8 mouse cellular contexts compared by ENCODE assay signal in the genomic region with DNA sequence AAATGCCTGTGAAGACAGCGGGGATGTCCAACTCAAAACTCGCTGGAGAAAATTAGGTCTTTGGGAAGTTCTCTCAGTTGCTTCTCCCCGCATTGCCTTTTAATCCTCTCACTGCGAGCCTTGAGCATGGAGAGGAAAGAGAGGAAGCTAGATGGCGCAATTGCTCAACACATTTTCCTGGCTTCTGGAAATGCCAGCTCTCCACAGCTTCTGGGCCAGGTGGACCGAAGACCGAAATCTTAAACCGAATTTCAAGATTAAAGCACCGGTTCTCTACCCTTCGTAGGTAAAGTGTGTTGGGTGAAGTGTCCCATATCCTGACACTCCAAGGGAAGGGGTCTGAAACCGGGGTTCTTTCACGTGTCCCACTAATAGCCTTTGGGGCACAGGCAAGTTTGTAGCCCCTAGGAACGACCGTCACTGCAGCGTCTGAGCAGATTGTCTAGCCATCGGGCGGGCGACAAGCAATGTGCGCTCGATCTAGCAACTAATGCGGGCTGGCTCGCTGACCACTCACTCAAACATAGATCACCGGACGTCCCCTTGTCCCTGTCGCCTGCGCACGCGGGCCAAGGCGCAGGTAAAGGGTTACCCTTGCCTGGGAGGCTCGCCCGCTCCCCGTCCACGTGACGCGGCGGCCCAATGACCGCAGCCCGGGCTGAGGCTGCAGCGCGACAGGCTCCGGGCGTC. TPM values are rescaled to one million over a fixed set of nuclear protein-coding genes. Genes with fewer than 3 reads are reported as not detected.
DNase-seq lines count a peak whose midpoint lies in the region; ATAC-seq and TF ChIP-seq lines count a peak whose summit lies in the region.

A gene (plus strand): TSS at position 545 of the 690 bp plus-strand sequence.

- no peak for TF ChIP-seq POLR2A in MEL (IDR thresholded peaks at IDR 0.05; ENCODE audit: control insufficient read depth in 1 of 2, insufficient read depth in 1 of 2, low read depth in 1 of 2, low read length in 2 of 2, poor library complexity in 1 of 2)

- H3K27ac ChIP-seq in MEL (ENCODE audit: control insufficient read depth, low read depth, low read length), result no peak within 1 kb of the TSS
- no peak within 1 kb of the TSS for H3K27ac ChIP-seq in hindbrain, embryonic 11.5 days (ENCODE audit: low read depth, low read length)
- peak within 1 kb of the TSS; percentile 46; the same call in 1 of the 2 replicates for H3K27ac ChIP-seq in lung, embryonic 15.5 days

- H3K4me3 ChIP-seq in MEL (ENCODE audit: control insufficient read depth in 1 of 2, insufficient read depth in 1 of 2, low read depth in 2 of 2, low read length in 2 of 2), result no peak within 1 kb of the TSS
- peak within 1 kb of the TSS; percentile 47 for H3K4me3 ChIP-seq in hindbrain, embryonic 11.5 days (ENCODE audit: low read depth, low read length)
- H3K4me3 ChIP-seq in lung, embryonic 15.5 days, result peak within 1 kb of the TSS; percentile 48

- ATAC-seq in hindbrain, embryonic 11.5 days (ENCODE audit: low FRiP score), result peak; percentile 94
- ATAC-seq in lung, embryonic 15.5 days (ENCODE audit: borderline replicate concordance, extremely low read depth, low FRiP score, low TSS enrichment), result peak; percentile 86

- no peaks in the 10 kb centered on the region for H3K79me2 ChIP-seq in MEL (ENCODE audit: control insufficient read depth, insufficient read depth, low read length, poor library complexity)

- H3K27me3 ChIP-seq in MEL (ENCODE audit: control insufficient read depth in 1 of 2, insufficient read depth in 2 of 2, low read length in 2 of 2), result no peaks in the 10 kb centered on the region
- peaks cover 9% of the 10 kb centered on the region for H3K27me3 ChIP-seq in hindbrain, embryonic 11.5 days (ENCODE audit: control insufficient read depth, insufficient read depth, low read length)
- H3K27me3 ChIP-seq in lung, embryonic 15.5 days, result no peaks in the 10 kb centered on the region

- TF ChIP-seq CTCF in MEL (IDR thresholded peaks at IDR 0.05 in 2 of 3, conservative IDR thresholded peaks at IDR 0.05 in 1 of 3; ENCODE audit: control insufficient read depth in 1 of 3, insufficient read depth in 1 of 3, low read depth in 2 of 3, low read length in 3 of 3, poor library complexity in 1 of 3, severe bottlenecking in 1 of 3), result 0 out of 6 replicates have a peak, but pooled peaks of 1 of the 3 experiments have one; percentile 2

- no peaks in the 10 kb centered on the region for H3K4me1 ChIP-seq in MEL (ENCODE audit: control insufficient read depth in 1 of 2, insufficient read depth in 2 of 2, low read length in 2 of 2)
- no peaks in the 10 kb centered on the region for H3K4me1 ChIP-seq in hindbrain, embryonic 11.5 days (replicated peaks; ENCODE audit: control insufficient read depth, insufficient read depth, low read length)
- H3K4me1 ChIP-seq in lung, embryonic 15.5 days, result 0 out of 2 replicates have a peak, but pooled peaks cover 3% of the 10 kb centered on the region

- 3% methylated on average over 42 of the region's 42 CpGs for WGBS in hindbrain, embryonic 11.5 days
- WGBS in lung, embryonic 15.5 days, result 2% methylated on average over 42 of the region's 42 CpGs

- peak within 1 kb of the TSS; percentile 92 for H3K4me2 ChIP-seq in hindbrain, embryonic 11.5 days (replicated peaks; ENCODE audit: low read depth, low read length)
- H3K4me2 ChIP-seq in lung, embryonic 15.5 days, result peak within 1 kb of the TSS; percentile 94

- DNase-seq in MEL (ENCODE audit: low read depth, low spot score), result no peak
- DNase-seq in cerebellum, adult 8-10 months, result peak; percentile 11
- peak; percentile 50 to 80 for DNase-seq in frontal cortex, adult 2 months (ENCODE audit: extremely low spot score in 1 of 2, low spot score in 1 of 2)
- peak; percentile 78 for DNase-seq in hindbrain, embryonic 11.5 days (ENCODE audit: low spot score)
- DNase-seq in layer of hippocampus, adult 9-11 months, result peak; percentile 59
- DNase-seq in ovary, postnatal 10 days (ENCODE audit: low spot score), result peak; percentile 30
- DNase-seq in thymus, postnatal 14 days, result peak; percentile 15

- H3K9me3 ChIP-seq in MEL (replicated peaks; ENCODE audit: insufficient read depth, low read length), result no peaks in the 10 kb centered on the region
- no peaks in the 10 kb centered on the region for H3K9me3 ChIP-seq in hindbrain, embryonic 11.5 days (ENCODE audit: control insufficient read depth, low read length)
- no peaks in the 10 kb centered on the region for H3K9me3 ChIP-seq in lung, embryonic 15.5 days

- no peaks in the 10 kb centered on the region for H3K36me3 ChIP-seq in MEL (ENCODE audit: control insufficient read depth in 1 of 2, insufficient read depth in 2 of 2, low read length in 2 of 2)
- H3K36me3 ChIP-seq in hindbrain, embryonic 11.5 days (ENCODE audit: control insufficient read depth, insufficient read depth, low read length), result no peaks in the 10 kb centered on the region
- H3K36me3 ChIP-seq in lung, embryonic 15.5 days, result no peaks in the 10 kb centered on the region

- TF ChIP-seq RAD21 in MEL (IDR thresholded peaks at IDR 0.05; ENCODE audit: low read depth, low read length), result peak; percentile 1; the same call in 1 of the 2 replicates

- TF ChIP-seq EP300 in MEL (IDR thresholded peaks at IDR 0.05; ENCODE audit: low read depth in 1 of 2, low read length in 2 of 2), result no peak

- H3K9ac ChIP-seq in MEL (ENCODE audit: control insufficient read depth, low read depth, low read length, poor library complexity, severe bottlenecking), result no peak within 1 kb of the TSS
- H3K9ac ChIP-seq in hindbrain, embryonic 11.5 days (ENCODE audit: low read depth, low read length), result peak within 1 kb of the TSS; percentile 38
- H3K9ac ChIP-seq in lung, embryonic 15.5 days, result peak within 1 kb of the TSS; percentile 47

TF ChIP-seq in MEL, 35 proteins besides CTCF, POLR2A, EP300 and RAD21:
- no peak for TF ChIP-seq ZMIZ1 (IDR thresholded peaks at IDR 0.05; ENCODE audit: low read depth, low read length)
- TF ChIP-seq HCFC1 (IDR thresholded peaks at IDR 0.05; ENCODE audit: low read depth, low read length), result no peak
- no peak for TF ChIP-seq ETS1 (IDR thresholded peaks at IDR 0.05; ENCODE audit: low read depth, low read length)
- TF ChIP-seq POLR2AphosphoS2 (IDR thresholded peaks at IDR 0.05; ENCODE audit: low read length), result no peak
- no peak for TF ChIP-seq MAZ (IDR thresholded peaks at IDR 0.05; ENCODE audit: low read depth, low read length)
- no peak for TF ChIP-seq BHLHE40 (IDR thresholded peaks at IDR 0.05; ENCODE audit: borderline replicate concordance, low read depth, low read length)
- no peak for TF ChIP-seq MYC (IDR thresholded peaks at IDR 0.05; ENCODE audit: low read depth, low read length)
- no peak for TF ChIP-seq MXI1 (IDR thresholded peaks at IDR 0.05; ENCODE audit: low read depth, low read length)
- TF ChIP-seq MAX (IDR thresholded peaks at IDR 0.05; ENCODE audit: low read length), result no peak
- TF ChIP-seq ZC3H11A (IDR thresholded peaks at IDR 0.05; ENCODE audit: low read depth, low read length), result no peak
- no peak for TF ChIP-seq CHD2 (IDR thresholded peaks at IDR 0.05; ENCODE audit: low read length)
- no peak for TF ChIP-seq ZKSCAN1 (IDR thresholded peaks at IDR 0.05; ENCODE audit: low read depth, low read length)
- no peak for TF ChIP-seq MYB (IDR thresholded peaks at IDR 0.05; ENCODE audit: low read depth, low read length)
- no peak for TF ChIP-seq RCOR1 (IDR thresholded peaks at IDR 0.05; ENCODE audit: low read depth, low read length)
- TF ChIP-seq USF1 (IDR thresholded peaks at IDR 0.05; ENCODE audit: low read depth, low read length), result no peak
- TF ChIP-seq ELF1 (IDR thresholded peaks at IDR 0.05; ENCODE audit: low read depth, low read length), result no peak
- no peak for TF ChIP-seq MAFK (IDR thresholded peaks at IDR 0.05; ENCODE audit: borderline replicate concordance, low read depth, low read length)
- TF ChIP-seq MEF2A (IDR thresholded peaks at IDR 0.05; ENCODE audit: extremely low read depth, insufficient replicate concordance, low read depth, low read length, poor library complexity, severe bottlenecking), result no peak

RNA-seq across cellular contexts. Expression of the gene that starts here (rescaled TPM):
- not detected in 2 replicates for total RNA-seq in MEL (2012; rRNA removed)
- not detected for polyA plus RNA-seq in MEL (2012; ENCODE audit: insufficient read depth in 1 of 2, insufficient read length in 2 of 2, low read depth in 1 of 2, low replicate concordance in 2 of 2, missing spikeins in 1 of 2)
- 7.7 and 8.1 TPM in 2 replicates for polyA plus RNA-seq in frontal cortex, adult 2 months (2012; rRNA removed)
- 2.6 and 2.7 TPM in 2 replicates for polyA plus RNA-seq in hindbrain, embryonic 11.5 days (2014; fragmentation: Nextera tagmentation; extraction: Ambion mirVana)
- 25.7 and 28.9 TPM in 2 replicates for polyA plus RNA-seq in lung, embryonic 15.5 days (2015; fragmentation: Nextera tagmentation; extraction: Ambion mirVana)

Comparison
In these comparisons a context has a peak if more than half of its experiments do, and no peak if none do; other contexts are left out.
1. H3K4me3 ChIP-seq: peak in hindbrain, embryonic 11.5 days (single experiment) and lung, embryonic 15.5 days (single experiment); none in MEL (0 of 2).